16 mouse cellular contexts compared by ENCODE assay signal in the genomic region with DNA sequence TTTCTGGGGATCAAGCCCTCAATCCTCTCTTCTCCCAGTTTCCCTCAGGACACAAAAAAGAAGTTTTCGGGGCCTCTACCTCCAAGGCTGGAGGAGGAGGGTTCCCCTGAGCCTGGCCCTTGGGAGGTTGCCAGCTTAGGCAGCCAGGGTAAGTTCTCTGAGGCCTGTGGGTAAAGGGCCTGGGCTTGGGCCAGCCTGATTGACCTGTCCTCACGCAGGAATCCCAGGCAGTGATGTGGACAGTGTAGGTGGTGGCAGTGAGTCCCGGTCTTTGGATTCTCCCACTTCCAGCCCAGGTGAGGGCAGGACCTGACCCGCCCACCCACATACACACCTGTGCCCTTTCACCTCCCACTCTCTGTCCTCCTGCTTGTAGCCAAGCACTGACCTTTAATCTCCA.
"Had no signal": no experiment of that assay in that cellular context is flagged by ENCODE, and none has a peak within 500 bp of the region (broad histone marks: within the 10 kb centered on the region; RNA-seq: fewer than 3 reads in every experiment).

No protein-coding gene starts in this region.

- DNase-seq: lung, adult 2 months; lung, postnatal 10 days; spleen, adult 18-20 months; thymus, adult 2 months; thymus, postnatal 25 days had no signal

- H3K9ac ChIP-seq: limb, embryonic 13.5 days; liver, embryonic 15.5 days; midbrain, embryonic 15.5 days; neural tube, embryonic 12.5 days; stomach, embryonic 15.5 days had no signal

- H3K27ac ChIP-seq: kidney, postnatal 0 days; layer of hippocampus, adult 2 months; limb, embryonic 13.5 days; liver, embryonic 15.5 days; macrophage; midbrain, embryonic 15.5 days; neural tube, embryonic 12.5 days; stomach, embryonic 15.5 days had no signal

- ATAC-seq: midbrain, embryonic 15.5 days had no signal

- H3K4me3 ChIP-seq: layer of hippocampus, adult 2 months; limb, embryonic 13.5 days; liver, embryonic 15.5 days; megakaryocyte, embryonic 14.5 days; midbrain, embryonic 15.5 days; neural tube, embryonic 12.5 days; stomach, embryonic 15.5 days had no signal

- H3K4me1 ChIP-seq: limb, embryonic 13.5 days; liver, embryonic 15.5 days; megakaryocyte, embryonic 14.5 days; neural tube, embryonic 12.5 days; stomach, embryonic 15.5 days had no signal

- H3K9me3 ChIP-seq: limb, embryonic 13.5 days; liver, embryonic 15.5 days; megakaryocyte, embryonic 14.5 days; midbrain, embryonic 15.5 days; neural tube, embryonic 12.5 days; stomach, embryonic 15.5 days had no signal

- H3K4me2 ChIP-seq: limb, embryonic 13.5 days; liver, embryonic 11.5 days; liver, embryonic 15.5 days; midbrain, embryonic 11.5 days; midbrain, embryonic 15.5 days; neural tube, embryonic 12.5 days; stomach, embryonic 15.5 days had no signal

- H3K27me3 ChIP-seq: limb, embryonic 13.5 days; liver, embryonic 15.5 days; midbrain, embryonic 15.5 days; stomach, embryonic 15.5 days had no signal
